ENCODE assay signal across 26 mouse cellular contexts in the genomic region with DNA sequence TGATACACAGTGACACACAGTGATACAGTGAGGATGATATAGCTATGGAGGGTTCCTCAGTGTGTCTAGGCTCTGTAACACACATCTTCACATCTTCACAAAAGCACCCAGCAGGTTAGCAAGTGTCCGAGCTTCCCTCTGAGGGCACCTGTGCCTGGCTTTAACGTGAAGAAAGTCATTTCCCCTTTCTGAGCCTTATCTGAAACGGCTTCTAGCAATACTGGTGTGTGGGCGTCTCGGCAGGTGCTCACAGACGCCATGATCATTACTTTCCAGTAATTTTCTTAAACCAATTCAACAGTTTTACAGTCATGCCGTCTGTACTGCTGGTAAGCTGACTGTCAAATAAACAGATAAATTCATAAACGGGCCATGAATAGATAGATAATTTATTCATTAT. TPM values are rescaled to one million over a fixed set of nuclear protein-coding genes. Genes with fewer than 3 reads are reported as not detected.
"Had no signal": no experiment of that assay in that cellular context is flagged by ENCODE, and none has a peak within 500 bp of the region (broad histone marks: within the 10 kb centered on the region; RNA-seq: fewer than 3 reads in every experiment).

No protein-coding gene starts in this region.

- H3K4me1 ChIP-seq: midbrain, embryonic 10.5 days; neural tube, embryonic 12.5 days; stomach, embryonic 15.5 days had no signal

- H3K9ac ChIP-seq: lung, embryonic 14.5 days; midbrain, embryonic 12.5 days; neural tube, embryonic 12.5 days; stomach, embryonic 15.5 days had no signal

- DNase-seq: lung, adult 18-20 months; lung, embryonic 14.5 days; lung, postnatal 10 days; lung, postnatal 4 days; midbrain, embryonic 14.5 days; retina, postnatal 1 day; right cerebral cortex, adult 18-20 months; right cerebral cortex, postnatal 25 days; right cerebral cortex, postnatal 4 days; spleen, adult 18-20 months; thymus, adult 2 months; thymus, postnatal 25 days; thymus, postnatal 4 days had no signal

- H3K27ac ChIP-seq: midbrain, embryonic 10.5 days; midbrain, embryonic 12.5 days; neural tube, embryonic 12.5 days; stomach, embryonic 15.5 days; stomach, postnatal 0 days had no signal

- H3K9me3 ChIP-seq: midbrain, embryonic 10.5 days; midbrain, embryonic 12.5 days; neural tube, embryonic 12.5 days; stomach, embryonic 15.5 days had no signal

- H3K27me3 ChIP-seq: midbrain, embryonic 12.5 days; neural tube, embryonic 12.5 days; stomach, embryonic 15.5 days had no signal

- H3K4me3 ChIP-seq: midbrain, embryonic 10.5 days; midbrain, embryonic 12.5 days; neural tube, embryonic 12.5 days; stomach, embryonic 15.5 days had no signal

- H3K36me3 ChIP-seq: midbrain, embryonic 10.5 days; midbrain, embryonic 12.5 days; neural tube, embryonic 12.5 days; stomach, embryonic 15.5 days had no signal

RNA-seq across cellular contexts. Expression of a gene that starts 28.0 kb away (rescaled TPM):
- total RNA-seq: megakaryocyte, adult 5-6 weeks; megakaryocyte-erythroid progenitor cell, adult 5-6 weeks; monocyte, adult 5-6 weeks; neutrophil, adult 5-6 weeks had no signal
- polyA plus RNA-seq: liver, embryonic 16.5 days; lung, embryonic 14.5 days; lung, embryonic 16.5 days; midbrain, embryonic 10.5 days; neural tube, embryonic 12.5 days; neural tube, embryonic 14.5 days; urinary bladder, adult 2 months had no signal
